Mouse (Mus musculus): ENCODE results near the gene Cacna2d1. TPM values are rescaled to one million over a fixed set of nuclear protein-coding genes. Genes with fewer than 3 reads are reported as not detected.

The Cacna2d1 gene
- total and polyA plus RNA-seq, 3 experiments, result 0.08 to 0.13 TPM; not detected in 1

- Histone ChIP-seq H3K4me1 (ENCODE audit: control insufficient read depth in 1 of 2, insufficient read depth in 2 of 2, low read length in 2 of 2) (no peaks in the 10 kb centered on the region), H3K4me3 (ENCODE audit: control insufficient read depth in 1 of 2, insufficient read depth in 1 of 2, low read depth in 2 of 2, low read length in 2 of 2) (no peak overlapping the region), H3K79me2 (ENCODE audit: control insufficient read depth, insufficient read depth, low read length, poor library complexity) (no peaks in the 10 kb centered on the region), H3K9ac (ENCODE audit: control insufficient read depth, low read depth, low read length, poor library complexity, severe bottlenecking) (no peak overlapping the region), H3K27ac (ENCODE audit: control insufficient read depth, low read depth, low read length) (no peak overlapping the region), H3K27me3 (ENCODE audit: control insufficient read depth in 1 of 2, insufficient read depth in 2 of 2, low read length in 2 of 2) (no peaks in the 10 kb centered on the region), H3K36me3 (ENCODE audit: control insufficient read depth in 1 of 2, insufficient read depth in 2 of 2, low read length in 2 of 2) (no peaks in the 10 kb centered on the region), H3K9me3 (replicated peaks; ENCODE audit: insufficient read depth, low read length) (no peaks in the 10 kb centered on the region)
- TF ChIP-seq GATA1 (IDR thresholded peaks at IDR 0.05; ENCODE audit: low read depth, low read length) (peak; percentile 40), BHLHE40 (IDR thresholded peaks at IDR 0.05; ENCODE audit: borderline replicate concordance, low read depth, low read length) (no peak)
- DNase-seq (ENCODE audit: low read depth, low spot score), result peak; percentile 82
These were observed 441.9 kb downstream of the Cacna2d1 start for GRCm38 (mm10) chr5:16376329-16376908.

GRCm38 (mm10) chr5:16410011-16410410, 475.5 kb downstream of the Cacna2d1 start:
- Histone ChIP-seq H3K79me2 (ENCODE audit: control insufficient read depth, insufficient read depth, low read length, poor library complexity) (no peaks in the 10 kb centered on the region), H3K4me1 (ENCODE audit: control insufficient read depth in 1 of 2, insufficient read depth in 2 of 2, low read length in 2 of 2) (no peaks in the 10 kb centered on the region), H3K36me3 (ENCODE audit: control insufficient read depth in 1 of 2, insufficient read depth in 2 of 2, low read length in 2 of 2) (no peaks in the 10 kb centered on the region), H3K9ac (ENCODE audit: control insufficient read depth, low read depth, low read length, poor library complexity, severe bottlenecking) (no peak overlapping the region), H3K4me3 (ENCODE audit: control insufficient read depth in 1 of 2, insufficient read depth in 1 of 2, low read depth in 2 of 2, low read length in 2 of 2) (no peak overlapping the region), H3K27me3 (ENCODE audit: control insufficient read depth in 1 of 2, insufficient read depth in 2 of 2, low read length in 2 of 2) (no peaks in the 10 kb centered on the region), H3K9me3 (replicated peaks; ENCODE audit: insufficient read depth, low read length) (no peaks in the 10 kb centered on the region), H3K27ac (ENCODE audit: control insufficient read depth, low read depth, low read length) (no peak overlapping the region)
- TF ChIP-seq GABPA (IDR thresholded peaks at IDR 0.05; ENCODE audit: low read depth, low read length), result no peak
- no peak for TF ChIP-seq BHLHE40 (IDR thresholded peaks at IDR 0.05; ENCODE audit: borderline replicate concordance, low read depth, low read length)
- no peak for DNase-seq (ENCODE audit: low read depth, low spot score)

GRCm38 (mm10) chr5:16414693-16415092, 480.2 kb downstream of the Cacna2d1 start:
- Histone ChIP-seq H3K27ac (ENCODE audit: control insufficient read depth, low read depth, low read length) (no peak overlapping the region), H3K9me3 (replicated peaks; ENCODE audit: insufficient read depth, low read length) (no peaks in the 10 kb centered on the region), H3K79me2 (ENCODE audit: control insufficient read depth, insufficient read depth, low read length, poor library complexity) (no peaks in the 10 kb centered on the region), H3K4me3 (ENCODE audit: control insufficient read depth in 1 of 2, insufficient read depth in 1 of 2, low read depth in 2 of 2, low read length in 2 of 2) (no peak overlapping the region), H3K36me3 (ENCODE audit: control insufficient read depth in 1 of 2, insufficient read depth in 2 of 2, low read length in 2 of 2) (no peaks in the 10 kb centered on the region), H3K27me3 (ENCODE audit: control insufficient read depth in 1 of 2, insufficient read depth in 2 of 2, low read length in 2 of 2) (no peaks in the 10 kb centered on the region), H3K4me1 (ENCODE audit: control insufficient read depth in 1 of 2, insufficient read depth in 2 of 2, low read length in 2 of 2) (no peaks in the 10 kb centered on the region), H3K9ac (ENCODE audit: control insufficient read depth, low read depth, low read length, poor library complexity, severe bottlenecking) (no peak overlapping the region)
- no peak for TF ChIP-seq E2F4 (IDR thresholded peaks at IDR 0.05; ENCODE audit: borderline replicate concordance, low read depth, low read length)
- no peak for TF ChIP-seq ETS1 (IDR thresholded peaks at IDR 0.05; ENCODE audit: low read depth, low read length)
- TF ChIP-seq UBTF (IDR thresholded peaks at IDR 0.05; ENCODE audit: borderline replicate concordance, insufficient read depth, low read depth, low read length), result no peak
- no peak for TF ChIP-seq HCFC1 (IDR thresholded peaks at IDR 0.05; ENCODE audit: low read depth, low read length)
- no peak for TF ChIP-seq EP300 (IDR thresholded peaks at IDR 0.05; ENCODE audit: low read depth in 1 of 2, low read length in 2 of 2)
- TF ChIP-seq TAL1 (IDR thresholded peaks at IDR 0.05; ENCODE audit: low read length), result no peak
- no peak for TF ChIP-seq GABPA (IDR thresholded peaks at IDR 0.05; ENCODE audit: low read depth, low read length)
- TF ChIP-seq POLR2AphosphoS2 (IDR thresholded peaks at IDR 0.05; ENCODE audit: low read length), result no peak
- no peak for TF ChIP-seq MAZ (IDR thresholded peaks at IDR 0.05; ENCODE audit: low read depth, low read length)
- TF ChIP-seq GATA1 (IDR thresholded peaks at IDR 0.05; ENCODE audit: low read depth, low read length), result no peak
- TF ChIP-seq JUND (IDR thresholded peaks at IDR 0.05; ENCODE audit: low read depth, low read length), result no peak
- TF ChIP-seq USF2 (IDR thresholded peaks at IDR 0.05; ENCODE audit: borderline replicate concordance in 1 of 2, insufficient read depth in 1 of 2, low read depth in 1 of 2, low read length in 2 of 2), result no peak
- no peak for TF ChIP-seq NRF1 (IDR thresholded peaks at IDR 0.05; ENCODE audit: insufficient read depth, low read depth, low read length, poor library complexity, severe bottlenecking)
- TF ChIP-seq POLR2AphosphoS5 (IDR thresholded peaks at IDR 0.05; ENCODE audit: borderline replicate concordance, low read depth, low read length), result no peak
- no peak for TF ChIP-seq SIN3A (IDR thresholded peaks at IDR 0.05; ENCODE audit: low read length)
- no peak for TF ChIP-seq TCF12 (IDR thresholded peaks at IDR 0.05; ENCODE audit: low read depth, low read length)
- TF ChIP-seq MAX (IDR thresholded peaks at IDR 0.05; ENCODE audit: low read length), result no peak
- no peak for TF ChIP-seq MXI1 (IDR thresholded peaks at IDR 0.05; ENCODE audit: low read depth, low read length)
- no peak for DNase-seq (ENCODE audit: low read depth, low spot score)
